In the genomic region with DNA sequence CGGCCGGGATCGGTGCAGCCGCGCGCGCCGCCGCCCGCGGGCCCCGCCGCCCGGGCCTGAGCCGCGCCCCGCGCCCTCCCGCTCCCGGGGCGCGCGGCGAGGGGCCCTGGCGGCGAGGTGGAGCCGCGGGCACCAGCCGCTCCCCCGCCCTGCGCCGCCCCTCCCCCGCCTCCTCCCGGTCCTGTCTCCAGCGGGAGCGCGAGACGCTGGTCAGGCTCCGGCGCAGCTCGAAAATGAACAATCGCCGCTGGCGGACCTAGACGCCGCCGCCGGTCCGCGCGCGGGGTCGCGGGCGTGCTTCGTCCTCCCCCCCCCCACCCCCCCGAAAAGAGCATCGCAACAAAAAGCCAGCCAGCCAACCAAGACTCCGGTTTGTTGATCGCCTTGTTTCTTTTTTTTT, we compare ENCODE assay signal across 9 mouse cellular contexts. TPM values are rescaled to one million over a fixed set of nuclear protein-coding genes. Genes with fewer than 3 reads are reported as not detected.
DNase-seq lines count a peak whose midpoint lies in the region; ATAC-seq and TF ChIP-seq lines count a peak whose summit lies in the region.
"Had no signal": no experiment of that assay in that cellular context is flagged by ENCODE, and none has a peak within 500 bp of the region (broad histone marks: within the 10 kb centered on the region; RNA-seq: fewer than 3 reads in every experiment).

No protein-coding gene starts in this region.

- TF ChIP-seq EP300 in lung, postnatal 0 days (IDR thresholded peaks at IDR 0.05) = no peak

- H3K36me3 ChIP-seq in lung, postnatal 0 days (ENCODE audit: insufficient read depth, low read length) = no peaks in the 10 kb centered on the region
- no peaks in the 10 kb centered on the region for H3K36me3 ChIP-seq in limb, embryonic 13.5 days
- H3K36me3 ChIP-seq in stomach, embryonic 14.5 days (ENCODE audit: control insufficient read depth, insufficient read depth, low read length) = no peaks in the 10 kb centered on the region

- peak; percentile 63 to 68 for DNase-seq in cerebellum, adult 2 months
- DNase-seq in cerebellum, postnatal 4 days (ENCODE audit: low spot score in 2 of 2) = no peak
- DNase-seq in lung, postnatal 0 days (ENCODE audit: low spot score) = no peak
- DNase-seq in lung, postnatal 25 days (ENCODE audit: low spot score) = no peak
- DNase-seq in urinary bladder, postnatal 14 days (ENCODE audit: low spot score) = no peak
- DNase-seq in gastrocnemius, postnatal 25 days = no peak

- H3K27ac ChIP-seq in cerebellum, adult 2 months (ENCODE audit: insufficient read depth, low read length) = peak overlapping the region; percentile 97; the same call in 1 of the 2 replicates
- H3K27ac ChIP-seq in lung, postnatal 0 days (ENCODE audit: low read length) = no peak overlapping the region
- H3K27ac ChIP-seq in limb, embryonic 13.5 days = no peak overlapping the region
- no peak overlapping the region for H3K27ac ChIP-seq in stomach, embryonic 14.5 days (ENCODE audit: low read length)
- H3K27ac ChIP-seq: macrophage had no signal

- H3K4me3 ChIP-seq in cerebellum, adult 2 months (replicated peaks; ENCODE audit: insufficient read depth, low read depth, low read length) = peak overlapping the region; percentile 92
- H3K4me3 ChIP-seq in lung, postnatal 0 days (ENCODE audit: low read depth, low read length) = peak overlapping the region; percentile 26; the same call in 1 of the 2 replicates
- peak overlapping the region; percentile 53 for H3K4me3 ChIP-seq in limb, embryonic 13.5 days
- peak overlapping the region; percentile 37 for H3K4me3 ChIP-seq in stomach, embryonic 14.5 days (ENCODE audit: low read depth, low read length)

- TF ChIP-seq POLR2A in cerebellum, adult 2 months (IDR thresholded peaks at IDR 0.05; ENCODE audit: borderline replicate concordance, insufficient read depth, low read length) = 0 out of 2 replicates have a peak, but pooled peaks have one; percentile 25

- peaks cover 21% of the 10 kb centered on the region for H3K4me1 ChIP-seq in cerebellum, adult 2 months (ENCODE audit: control insufficient read depth, insufficient read depth, low read length)
- no peaks in the 10 kb centered on the region for H3K4me1 ChIP-seq in lung, postnatal 0 days (ENCODE audit: insufficient read depth, low read depth, low read length)
- H3K4me1 ChIP-seq in limb, embryonic 13.5 days = peaks cover 19% of the 10 kb centered on the region
- H3K4me1 ChIP-seq in stomach, embryonic 14.5 days (ENCODE audit: control insufficient read depth, insufficient read depth, low read length) = no peaks in the 10 kb centered on the region; the same call in 1 of the 2 replicates

- no peak for TF ChIP-seq CTCF in cerebellum, adult 2 months (IDR thresholded peaks at IDR 0.05; ENCODE audit: borderline replicate concordance, insufficient read depth, low read depth, low read length)
- TF ChIP-seq CTCF in lung, postnatal 0 days (IDR thresholded peaks at IDR 0.05) = no peak

- no peak for ATAC-seq in lung, postnatal 0 days
- no peak for ATAC-seq in limb, embryonic 13.5 days (ENCODE audit: low FRiP score, low read depth)
- no peak for ATAC-seq in stomach, embryonic 14.5 days (ENCODE audit: insufficient number of reproducible peaks, insufficient read depth, low FRiP score, low read depth)

- WGBS in cerebellum, adult 2 months = 2% methylated on average over 50 of the region's 60 CpGs
- WGBS in lung, postnatal 0 days = 0% methylated on average over 28 of the region's 60 CpGs
- 0% methylated on average over 28 of the region's 60 CpGs for WGBS in limb, embryonic 13.5 days
- under 1% methylated on average over 20 of the region's 60 CpGs for WGBS in stomach, embryonic 14.5 days

- peak overlapping the region; percentile 62 for H3K4me2 ChIP-seq in lung, postnatal 0 days (replicated peaks; ENCODE audit: low read depth, low read length)
- peak overlapping the region; percentile 87 for H3K4me2 ChIP-seq in limb, embryonic 13.5 days (replicated peaks)
- H3K4me2 ChIP-seq in stomach, embryonic 14.5 days (replicated peaks; ENCODE audit: low read depth, low read length) = peak overlapping the region; percentile 80

- no peaks in the 10 kb centered on the region for H3K27me3 ChIP-seq in cerebellum, adult 2 months (ENCODE audit: control insufficient read depth, insufficient read depth, low read length)
- H3K27me3 ChIP-seq in lung, postnatal 0 days (replicated peaks; ENCODE audit: insufficient read depth, low read length) = peaks cover 50% of the 10 kb centered on the region
- peaks cover 85% of the 10 kb centered on the region for H3K27me3 ChIP-seq in limb, embryonic 13.5 days
- peaks cover 48% of the 10 kb centered on the region for H3K27me3 ChIP-seq in stomach, embryonic 14.5 days (ENCODE audit: control insufficient read depth, insufficient read depth, low read length)

- no peak overlapping the region for H3K9ac ChIP-seq in lung, postnatal 0 days (replicated peaks; ENCODE audit: low read depth)
- 0 out of 2 replicates have a peak overlapping the region, but pooled peaks have one; percentile 13 for H3K9ac ChIP-seq in limb, embryonic 13.5 days
- H3K9ac ChIP-seq in stomach, embryonic 14.5 days (replicated peaks; ENCODE audit: low read depth, low read length) = no peak overlapping the region

- no peaks in the 10 kb centered on the region for H3K9me3 ChIP-seq in lung, postnatal 0 days (ENCODE audit: low read length)
- peaks cover 7% of the 10 kb centered on the region for H3K9me3 ChIP-seq in limb, embryonic 13.5 days
- no peaks in the 10 kb centered on the region; the same call in 1 of the 2 replicates for H3K9me3 ChIP-seq in stomach, embryonic 14.5 days (ENCODE audit: control insufficient read depth, low read depth, low read length)

RNA-seq across cellular contexts. Expression of gene Jph3, which starts 0.7 kb away (rescaled TPM):
- 143 and 154 TPM in 2 replicates for polyA plus RNA-seq in cerebellum, adult 2 months (2012; rRNA removed)
- polyA plus RNA-seq in lung, postnatal 0 days (2015; fragmentation: Nextera tagmentation; extraction: Ambion mirVana) = 0.08 and 0.13 TPM in 2 replicates
- polyA plus RNA-seq in limb, embryonic 13.5 days (2015; fragmentation: Nextera tagmentation; extraction: Ambion mirVana) = 0.81 and 1.0 TPM in 2 replicates
- polyA plus RNA-seq in stomach, embryonic 14.5 days (2014; fragmentation: Nextera tagmentation; extraction: Ambion mirVana) = 3.4 and 3.6 TPM in 2 replicates
- total RNA-seq in gastrocnemius, postnatal 25 days (2021) = not detected

Comparison
In these comparisons a context has a peak if more than half of its experiments do, and no peak if none do; other contexts are left out.
1. DNase-seq: peak in cerebellum, adult 2 months (2 of 2); none in cerebellum, postnatal 4 days (0 of 2), lung, postnatal 0 days (single experiment), lung, postnatal 25 days (single experiment), urinary bladder, postnatal 14 days (single experiment) and gastrocnemius, postnatal 25 days (single experiment).
2. H3K4me3 ChIP-seq: peak in every context shown above with its lines; median percentile 92 in cerebellum, adult 2 months; 53 in limb, embryonic 13.5 days; 37 in stomach, embryonic 14.5 days; 26 in lung, postnatal 0 days.
3. RNA of gene Jph3, which starts 0.7 kb away (polyA plus RNA-seq): 143 to 154 TPM in cerebellum, adult 2 months; 3.4 to 3.6 TPM in stomach, embryonic 14.5 days, 0.81 to 1.0 TPM in limb, embryonic 13.5 days and 0.08 to 0.13 TPM in lung, postnatal 0 days; every median in the first group is over 10 times any median in the second.
4. Peak in every context shown above with its lines, with median percentiles within 50 percentile points of each other: H3K4me2 ChIP-seq.